Mouse (Mus musculus): Measurements from ENCODE around the gene Dapp1. TPM values are rescaled to one million over a fixed set of nuclear protein-coding genes. Genes with fewer than 3 reads are reported as not detected.
"Not testable (repeated sequence)": the region's sequence is repeated elsewhere in the genome, so short reads cannot be mapped to it uniquely, and the experiment has no call there.

Dapp1 gene
- total and polyA plus RNA-seq, 3 experiments = 4.0 to 6.9 (median 5.0) TPM

GRCm38 (mm10) chr3:137952225-137952913 lies 29.0 kb downstream of the Dapp1 start:
- no peak for TF ChIP-seq CTCF (IDR thresholded peaks at IDR 0.05)
- TF ChIP-seq POLR2A (IDR thresholded peaks at IDR 0.05; ENCODE audit: insufficient read depth, low read depth, low read length) = no peak
- no peak for TF ChIP-seq EP300 (IDR thresholded peaks at IDR 0.05; ENCODE audit: insufficient read depth, low read depth, low read length)
- intact Hi-C loops (cut with DNase I) = no loop called here
- Histone ChIP-seq H3K36me3 (ENCODE audit: control insufficient read depth, insufficient read depth, low read length) (peaks cover 3% of the 10 kb centered on the region), H3K4me1 (ENCODE audit: control insufficient read depth, insufficient read depth, low read length) (peaks cover 13% of the 10 kb centered on the region), H3K79me2 (replicated peaks; ENCODE audit: control insufficient read depth, insufficient read depth, low read length) (no peaks in the 10 kb centered on the region), H3K9ac (ENCODE audit: low read depth, low read length) (no peak overlapping the region), H3K27ac (no peak overlapping the region), H3K27me3 (ENCODE audit: control insufficient read depth, insufficient read depth, low read length) (no peaks in the 10 kb centered on the region), H3K4me3 (no peak overlapping the region)
- WGBS = 58% methylated on average over 4 of the region's 4 CpGs
- peak; percentile 38 to 68 for DNase-seq

GRCm38 (mm10) chr3:137951819-137952218 lies 29.5 kb downstream of the Dapp1 start:
- DNase-seq = no peak
- H3K4me1 ChIP-seq (ENCODE audit: control insufficient read depth, insufficient read depth, low read length) = peaks cover 13% of the 10 kb centered on the region
- H3K27ac ChIP-seq = no peak overlapping the region
- no peak overlapping the region for H3K9ac ChIP-seq (ENCODE audit: low read depth, low read length)
- intact Hi-C loops (cut with DNase I) = no loop called here
- no peaks in the 10 kb centered on the region for H3K79me2 ChIP-seq (replicated peaks; ENCODE audit: control insufficient read depth, insufficient read depth, low read length)
- peaks cover 3% of the 10 kb centered on the region for H3K36me3 ChIP-seq (ENCODE audit: control insufficient read depth, insufficient read depth, low read length)
- H3K4me3 ChIP-seq = no peak overlapping the region
- WGBS = 42% methylated on average over 7 of the region's 7 CpGs
- H3K27me3 ChIP-seq (ENCODE audit: control insufficient read depth, insufficient read depth, low read length) = no peaks in the 10 kb centered on the region
- TF ChIP-seq POLR2A (IDR thresholded peaks at IDR 0.05; ENCODE audit: insufficient read depth, low read depth, low read length) (no peak), EP300 (IDR thresholded peaks at IDR 0.05; ENCODE audit: insufficient read depth, low read depth, low read length) (no peak), CTCF (IDR thresholded peaks at IDR 0.05) (no peak)

GRCm38 (mm10) chr3:137951302-137951701 lies 30.0 kb downstream of the Dapp1 start:
- H3K4me3 ChIP-seq; H3K9ac ChIP-seq (ENCODE audit: low read depth, low read length); DNase-seq; H3K79me2 ChIP-seq (replicated peaks; ENCODE audit: control insufficient read depth, insufficient read depth, low read length); H3K36me3 ChIP-seq (ENCODE audit: control insufficient read depth, insufficient read depth, low read length); H3K27ac ChIP-seq; H3K27me3 ChIP-seq (ENCODE audit: control insufficient read depth, insufficient read depth, low read length); intact Hi-C loops (cut with DNase I): not testable (repeated sequence)
- H3K4me1 ChIP-seq (ENCODE audit: control insufficient read depth, insufficient read depth, low read length) = peaks cover 13% of the 10 kb centered on the region
- 96% methylated on average over 3 of the region's 3 CpGs for WGBS

- H3K4me3 ChIP-seq = no peak overlapping the region
- no peaks in the 10 kb centered on the region for H3K79me2 ChIP-seq (replicated peaks; ENCODE audit: control insufficient read depth, insufficient read depth, low read length)
- H3K27me3 ChIP-seq (ENCODE audit: control insufficient read depth, insufficient read depth, low read length) = no peaks in the 10 kb centered on the region
- WGBS = 81% methylated on average over 10 of the region's 10 CpGs
- no peak for DNase-seq
- peaks cover 3% of the 10 kb centered on the region for H3K36me3 ChIP-seq (ENCODE audit: control insufficient read depth, insufficient read depth, low read length)
- no peak for TF ChIP-seq CTCF (IDR thresholded peaks at IDR 0.05)
- TF ChIP-seq EP300 (IDR thresholded peaks at IDR 0.05; ENCODE audit: insufficient read depth, low read depth, low read length) = no peak
- TF ChIP-seq POLR2A (IDR thresholded peaks at IDR 0.05; ENCODE audit: insufficient read depth, low read depth, low read length) = no peak
- intact Hi-C loops (cut with DNase I) = no loop called here
- peaks cover 13% of the 10 kb centered on the region for H3K4me1 ChIP-seq (ENCODE audit: control insufficient read depth, insufficient read depth, low read length)
- H3K27ac ChIP-seq = no peak overlapping the region
- H3K9ac ChIP-seq (ENCODE audit: low read depth, low read length) = no peak overlapping the region
These were observed 31.0 kb downstream of the Dapp1 start for GRCm38 (mm10) chr3:137950191-137950885.

GRCm38 (mm10) chr3:137947525-137947924 lies 33.8 kb downstream of the Dapp1 start:
- H3K4me3 ChIP-seq = no peak overlapping the region
- no peak for DNase-seq
- no peak for TF ChIP-seq EP300 (IDR thresholded peaks at IDR 0.05; ENCODE audit: insufficient read depth, low read depth, low read length)
- no peak for TF ChIP-seq CTCF (IDR thresholded peaks at IDR 0.05)
- TF ChIP-seq POLR2A (IDR thresholded peaks at IDR 0.05; ENCODE audit: insufficient read depth, low read depth, low read length) = no peak
- no peaks in the 10 kb centered on the region for H3K27me3 ChIP-seq (ENCODE audit: control insufficient read depth, insufficient read depth, low read length)
- H3K27ac ChIP-seq = no peak overlapping the region
- 76% methylated on average over 4 of the region's 4 CpGs for WGBS
- H3K9ac ChIP-seq (ENCODE audit: low read depth, low read length) = no peak overlapping the region
- H3K79me2 ChIP-seq (replicated peaks; ENCODE audit: control insufficient read depth, insufficient read depth, low read length) = no peaks in the 10 kb centered on the region
- peaks cover 8% of the 10 kb centered on the region for H3K4me1 ChIP-seq (ENCODE audit: control insufficient read depth, insufficient read depth, low read length)
- intact Hi-C loops (cut with DNase I) = no loop called here
- peaks cover 3% of the 10 kb centered on the region for H3K36me3 ChIP-seq (ENCODE audit: control insufficient read depth, insufficient read depth, low read length)

- intact Hi-C loops (cut with DNase I) = no loop called here
- no peak overlapping the region for H3K27ac ChIP-seq
- H3K4me1 ChIP-seq (ENCODE audit: control insufficient read depth, insufficient read depth, low read length) = peaks cover 4% of the 10 kb centered on the region
These were observed 34.5 kb downstream of the Dapp1 start for GRCm38 (mm10) chr3:137946827-137947226.

More at GRCm38 (mm10) chr3:137946827-137947226, 34.5 kb downstream of the Dapp1 start:
- no peak for DNase-seq
- peaks cover 3% of the 10 kb centered on the region for H3K36me3 ChIP-seq (ENCODE audit: control insufficient read depth, insufficient read depth, low read length)
- TF ChIP-seq POLR2A (IDR thresholded peaks at IDR 0.05; ENCODE audit: insufficient read depth, low read depth, low read length) = no peak
- no peak for TF ChIP-seq CTCF (IDR thresholded peaks at IDR 0.05)
- TF ChIP-seq EP300 (IDR thresholded peaks at IDR 0.05; ENCODE audit: insufficient read depth, low read depth, low read length) = no peak
- H3K27me3 ChIP-seq (ENCODE audit: control insufficient read depth, insufficient read depth, low read length) = no peaks in the 10 kb centered on the region
- no peak overlapping the region for H3K4me3 ChIP-seq
- H3K9ac ChIP-seq (ENCODE audit: low read depth, low read length) = no peak overlapping the region
- H3K79me2 ChIP-seq (replicated peaks; ENCODE audit: control insufficient read depth, insufficient read depth, low read length) = no peaks in the 10 kb centered on the region
- 88% methylated on average over 3 of the region's 3 CpGs for WGBS
